Mouse (Mus musculus) limb, embryonic 11.5 days (tissue): ENCODE results near the gene Lrrc26. TPM values are rescaled to one million over a fixed set of nuclear protein-coding genes. Genes with fewer than 3 reads are reported as not detected.

Experiments
- ATAC-seq: fragments of 200-750 bp; cut with Nextera tagmentation; 2 replicates; pipeline ENCODE4 v1.8.0; 2017; ENCODE audit warnings: low read depth; ENCODE audit not compliant: insufficient number of reproducible peaks, low FRiP score, low TSS enrichment
- DNase-seq: peaks from one replicate; pipeline ENCODE4 v3.0.0-alpha.2; 2015; ENCODE audit warnings: low spot score
- H3K27ac ChIP-seq: fragments of 300-500 bp; sonication (generic); replicated peaks from 2 replicates; pipeline ENCODE4 v1.5.1; 2014; ENCODE audit warnings: low read depth, mild to moderate bottlenecking, low read length
- H3K27me3 ChIP-seq: fragments of 300-500 bp; sonication (generic); 2 replicates; pipeline ENCODE4 v1.6.1; 2014; ENCODE audit warnings: mild to moderate bottlenecking, low read length, mixed read lengths; ENCODE audit not compliant: control insufficient read depth, insufficient read depth
- H3K36me3 ChIP-seq: fragments of 300-500 bp; sonication (generic); 2 replicates; pipeline ENCODE4 v1.6.1; 2014; ENCODE audit warnings: mild to moderate bottlenecking, low read length, moderate library complexity, mixed read lengths; ENCODE audit not compliant: control insufficient read depth, insufficient read depth
- H3K4me1 ChIP-seq: fragments of 300-500 bp; sonication (generic); 2 replicates; pipeline ENCODE4 v1.6.1; 2014; ENCODE audit warnings: low read length, mixed read lengths; ENCODE audit not compliant: control insufficient read depth, insufficient read depth
- H3K4me2 ChIP-seq: fragments of 300-500 bp; sonication (generic); 2 replicates; pipeline ENCODE4 v1.6.1; 2014; ENCODE audit warnings: low read depth, mild to moderate bottlenecking, moderate library complexity; ENCODE audit not compliant: severe bottlenecking
- H3K4me3 ChIP-seq: fragments of 300-500 bp; sonication (generic); 2 replicates; pipeline ENCODE4 v1.5.1; 2014; ENCODE audit warnings: low read depth, low read length
- H3K9ac ChIP-seq: fragments of 300-500 bp; sonication (generic); 2 replicates; pipeline ENCODE4 v1.6.1; 2014; ENCODE audit warnings: mild to moderate bottlenecking, low read length
- H3K9me3 ChIP-seq: fragments of 300-500 bp; sonication (generic); 2 replicates; pipeline ENCODE4 v1.6.1; 2016; ENCODE audit warnings: low read length; ENCODE audit not compliant: control insufficient read depth
- WGBS: fragments of 180-500 bp; shearing (Covaris S2); extraction: QIAGEN DNeasy Blood & Tissue Kit; methylation state at CpG from one replicate; pipeline ENCODE4 v1.1.7; 2014; 5-methylcytosine and 5-hydroxymethylcytosine counted together
- polyA plus RNA-seq: library from polyadenylated mRNA; unstranded; fragments of >200 nt; fragmentation: Nextera tagmentation; extraction: Ambion mirVana; gene quantifications from 2 replicates; pipeline ENCODE4 v1.2.1, GENCODE M21; 2014

Gene Lrrc26
- polyA plus RNA-seq, 1 experiment from 2014 or later, result not detected

DNA sequence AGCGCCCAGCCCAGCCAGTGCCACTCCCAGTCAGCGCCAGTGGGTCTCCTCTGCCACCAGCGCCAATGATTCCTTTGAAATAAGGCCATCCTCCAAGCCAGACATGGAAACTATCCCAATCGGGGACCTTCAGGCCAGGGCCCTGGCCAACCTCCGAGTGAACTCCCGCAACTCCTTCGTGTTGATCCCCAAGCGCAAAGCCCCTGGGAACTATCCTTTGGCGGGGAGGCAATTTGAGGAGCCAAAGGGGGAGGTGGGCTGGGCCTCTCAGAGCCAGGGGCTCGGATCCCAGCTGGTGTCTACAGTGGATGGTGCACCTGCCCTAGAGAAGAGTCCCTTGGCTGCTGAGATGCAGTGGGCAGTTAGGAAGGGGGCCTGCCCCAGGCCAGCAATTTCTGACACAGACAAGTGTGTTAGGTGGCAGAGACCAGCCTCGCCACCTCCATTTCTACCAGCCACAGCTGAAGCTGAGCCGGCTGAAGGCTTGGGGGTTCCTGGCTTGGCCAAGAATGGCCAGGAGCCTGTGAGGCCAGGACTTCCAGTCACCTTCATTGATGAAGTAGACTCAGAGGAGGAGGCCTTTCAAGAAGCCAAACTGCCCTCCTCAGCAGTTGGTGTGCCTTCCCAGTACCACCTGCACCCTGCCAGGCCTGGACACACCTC, 26.0 kb upstream of the Lrrc26 start:
- H3K4me3 ChIP-seq, result peak overlapping the region; percentile 74
- H3K4me2 ChIP-seq, result peak overlapping the region; percentile 99
- H3K4me1 ChIP-seq, result peaks cover 9% of the 10 kb centered on the region
- H3K9ac ChIP-seq, result peak overlapping the region; percentile 58
- no peaks in the 10 kb centered on the region for H3K9me3 ChIP-seq
- DNase-seq (no peak), ATAC-seq (no peak)
- peaks cover 19% of the 10 kb centered on the region for H3K27me3 ChIP-seq
- WGBS, result 21% methylated on average over 12 of the region's 12 CpGs
- H3K36me3 ChIP-seq, result no peaks in the 10 kb centered on the region; the same call in 1 of the 2 replicates
- H3K27ac ChIP-seq, result no peak overlapping the region

DNA sequence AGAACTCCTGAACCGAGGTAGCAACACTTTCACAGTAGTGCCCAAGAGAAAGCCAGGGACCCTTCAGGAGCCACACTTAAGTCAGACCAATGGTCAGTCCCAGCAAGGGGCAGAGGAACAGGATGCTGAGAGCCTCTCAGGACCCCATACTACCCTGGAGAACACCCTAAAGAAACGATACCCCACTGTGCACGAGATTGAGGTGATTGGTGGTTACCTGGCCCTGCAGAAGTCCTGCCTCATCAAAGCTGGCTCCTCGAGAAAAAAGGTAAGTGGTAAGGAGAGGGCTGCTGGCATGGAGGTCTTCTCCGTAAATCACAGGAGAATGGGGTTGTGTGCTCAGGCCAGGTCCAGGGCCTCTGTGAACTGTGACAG, 25.4 kb upstream of the Lrrc26 start:
- WGBS, result 75% methylated on average over 5 of the region's 5 CpGs
- no peak for ATAC-seq
- H3K9ac ChIP-seq, result no peak overlapping the region
- H3K27me3 ChIP-seq, result peaks cover 19% of the 10 kb centered on the region
- H3K4me1 ChIP-seq, result peaks cover 9% of the 10 kb centered on the region
- H3K36me3 ChIP-seq, result peaks cover 2% of the 10 kb centered on the region; the same call in 1 of the 2 replicates
- no peaks in the 10 kb centered on the region for H3K9me3 ChIP-seq
- no peak overlapping the region for H3K4me2 ChIP-seq
- H3K27ac ChIP-seq, result no peak overlapping the region
- no peak overlapping the region for H3K4me3 ChIP-seq
- no peak for DNase-seq

DNA sequence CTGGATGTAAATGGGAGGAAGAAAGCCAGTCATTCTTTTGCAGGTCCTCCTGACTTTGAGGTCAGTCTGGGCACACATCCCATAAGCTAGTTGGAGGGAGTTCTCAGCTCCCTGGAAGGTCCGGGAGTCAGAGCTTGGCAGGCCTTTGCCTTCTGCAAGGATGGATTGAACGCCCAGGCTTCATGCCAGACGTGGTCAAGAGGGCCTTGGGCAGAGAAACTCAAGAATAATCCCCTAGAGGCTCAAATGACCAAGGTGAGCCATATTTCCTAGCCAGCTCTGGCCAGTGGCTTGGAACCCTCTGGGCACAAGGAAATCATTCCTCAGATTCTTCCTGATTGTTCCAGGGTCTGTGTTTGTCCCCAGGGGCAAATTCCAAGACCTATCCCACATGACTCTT, 24.9 kb upstream of the Lrrc26 start:
- no peak overlapping the region for H3K4me2 ChIP-seq
- peaks cover 9% of the 10 kb centered on the region for H3K4me1 ChIP-seq
- H3K36me3 ChIP-seq, result peaks cover 2% of the 10 kb centered on the region; the same call in 1 of the 2 replicates
- H3K4me3 ChIP-seq, result no peak overlapping the region
- ATAC-seq, result no peak
- H3K9me3 ChIP-seq, result no peaks in the 10 kb centered on the region
- no peak overlapping the region for H3K27ac ChIP-seq
- H3K9ac ChIP-seq, result no peak overlapping the region
- no peak for DNase-seq
- H3K27me3 ChIP-seq, result peaks cover 19% of the 10 kb centered on the region
- WGBS, result 75% methylated on average over 3 of the region's 3 CpGs

DNA sequence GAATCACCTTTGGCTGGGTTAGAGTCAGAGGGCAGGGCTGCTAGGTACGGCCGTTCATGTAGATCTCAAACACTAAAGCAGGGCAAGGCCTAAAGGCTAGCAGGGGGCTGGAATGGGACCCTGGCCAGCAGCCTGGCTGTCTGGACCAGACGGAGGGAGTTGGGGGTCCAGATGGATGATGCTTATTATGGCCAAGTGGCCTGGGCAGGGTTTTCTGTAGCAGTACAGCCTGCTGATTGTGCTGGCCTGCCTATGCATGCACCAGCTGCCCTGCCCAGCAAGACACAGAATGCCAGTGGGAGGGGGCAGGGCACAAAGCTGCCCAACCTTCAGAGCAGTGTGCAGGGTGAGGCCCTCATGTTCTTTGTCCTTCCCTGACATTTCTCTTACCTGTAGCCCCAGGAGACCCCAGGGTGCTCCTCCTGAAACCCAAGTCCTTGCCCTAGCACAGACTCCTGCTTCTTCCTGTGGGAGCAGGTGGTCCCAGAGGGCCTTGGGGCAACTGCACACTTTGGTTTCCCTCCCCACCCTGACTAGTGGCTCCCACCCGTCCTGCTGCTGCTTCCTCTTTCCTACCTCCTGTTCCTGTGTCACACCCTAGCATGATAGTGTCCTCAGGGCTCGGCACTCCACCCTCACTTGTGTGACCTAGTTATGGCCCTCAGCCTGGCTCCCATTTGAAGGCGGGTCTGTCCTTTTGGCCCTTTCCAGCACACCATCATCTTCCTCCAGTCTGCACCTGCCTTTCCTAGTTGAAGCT, 23.6 kb upstream of the Lrrc26 start:
- Histone ChIP-seq H3K4me1 (peaks cover 13% of the 10 kb centered on the region), H3K27me3 (peaks cover 19% of the 10 kb centered on the region), H3K4me3 (no peak overlapping the region), H3K36me3 (peaks cover 2% of the 10 kb centered on the region; the same call in 1 of the 2 replicates), H3K4me2 (no peak overlapping the region; the same call in 1 of the 2 replicates), H3K9me3 (no peaks in the 10 kb centered on the region), H3K9ac (0 out of 2 replicates have a peak overlapping the region, but pooled peaks have one; percentile 22), H3K27ac (no peak overlapping the region)
- no peak for ATAC-seq
- DNase-seq, result no peak
- WGBS, result 65% methylated on average over 6 of the region's 6 CpGs

DNA sequence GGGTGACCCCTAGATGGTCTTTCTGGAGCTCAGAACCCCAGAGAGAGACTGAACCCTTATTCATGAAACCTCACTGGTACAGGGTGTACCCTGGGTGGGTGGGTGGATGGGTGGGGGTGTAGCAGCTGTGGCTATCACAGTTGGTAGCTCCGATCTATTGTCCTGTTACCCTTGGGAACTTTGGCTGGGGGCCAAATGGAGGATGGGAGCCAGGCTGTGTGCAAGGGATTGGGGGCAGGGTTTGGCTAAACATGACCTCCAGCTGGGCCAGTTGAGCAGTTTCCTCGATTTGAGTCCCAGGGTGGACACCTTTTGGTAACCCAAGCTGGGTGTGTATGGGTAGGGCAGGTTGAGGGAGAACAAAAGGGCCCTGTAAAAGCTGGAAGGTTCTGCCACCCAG, 23.0 kb upstream of the Lrrc26 start:
- peaks cover 18% of the 10 kb centered on the region for H3K4me1 ChIP-seq
- ATAC-seq, result no peak

DNA sequence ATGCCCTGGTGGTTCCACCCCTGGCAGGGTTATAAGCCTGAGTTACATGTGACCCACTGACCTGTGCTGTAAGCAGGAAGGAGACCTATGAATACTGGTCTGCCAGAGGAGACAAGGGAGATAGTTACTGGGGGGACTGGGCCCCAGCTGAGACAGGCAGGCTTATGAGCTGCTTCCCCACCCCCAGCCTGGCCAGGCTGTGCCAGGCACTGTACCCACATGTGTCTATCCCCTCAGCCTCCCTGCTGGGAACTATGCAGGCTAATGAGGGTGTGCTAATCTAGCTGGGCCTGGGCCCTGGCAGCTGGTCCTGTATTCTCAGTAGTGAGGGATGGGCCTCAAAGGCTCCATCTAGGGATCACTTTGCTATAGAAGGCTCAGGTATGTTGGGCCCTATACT, 22.5 kb upstream of the Lrrc26 start:
- no peak for DNase-seq
- no peak for ATAC-seq
- Histone ChIP-seq H3K36me3 (peaks cover 2% of the 10 kb centered on the region; the same call in 1 of the 2 replicates), H3K4me2 (no peak overlapping the region), H3K4me3 (no peak overlapping the region), H3K4me1 (peaks cover 18% of the 10 kb centered on the region), H3K27ac (no peak overlapping the region), H3K9ac (no peak overlapping the region), H3K9me3 (no peaks in the 10 kb centered on the region), H3K27me3 (peaks cover 19% of the 10 kb centered on the region)

More for the DNA sequence above, 23.0 kb upstream of the Lrrc26 start:
- peaks cover 2% of the 10 kb centered on the region; the same call in 1 of the 2 replicates for H3K36me3 ChIP-seq
- DNase-seq, result no peak
- no peak overlapping the region for H3K9ac ChIP-seq
- no peak overlapping the region for H3K4me2 ChIP-seq
- 64% methylated on average over 2 of the region's 2 CpGs for WGBS
- no peak overlapping the region for H3K27ac ChIP-seq
- no peaks in the 10 kb centered on the region for H3K9me3 ChIP-seq
- H3K4me3 ChIP-seq, result no peak overlapping the region
- H3K27me3 ChIP-seq, result peaks cover 19% of the 10 kb centered on the region

DNA sequence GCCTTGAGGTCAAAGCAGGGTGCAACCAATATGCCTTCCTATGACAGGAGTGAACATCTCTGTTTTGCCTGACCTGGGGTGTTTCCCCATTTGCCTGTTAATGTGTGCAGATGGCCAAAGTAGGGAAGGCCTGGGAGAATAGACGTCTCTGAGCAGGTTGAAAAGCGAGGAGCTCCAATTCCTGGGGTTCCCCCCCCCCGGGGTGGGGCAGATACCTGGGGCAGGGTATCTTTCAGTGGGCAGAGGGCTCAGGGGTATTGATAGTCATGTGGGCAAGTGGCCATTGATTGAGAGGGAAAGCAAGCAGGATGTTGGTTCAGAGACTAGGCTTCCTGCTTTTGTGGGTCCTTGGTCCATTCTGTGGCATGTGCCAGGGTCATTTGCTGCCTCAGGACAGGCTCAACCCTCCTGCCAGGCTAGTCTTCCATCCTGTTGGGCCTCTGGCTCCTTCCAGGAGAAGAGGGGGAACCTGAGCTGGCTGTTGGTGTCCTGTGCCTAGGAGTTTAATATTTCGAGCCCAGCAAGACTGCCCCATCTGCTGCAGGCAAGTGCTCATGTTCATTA, 21.9 kb upstream of the Lrrc26 start:
- Histone ChIP-seq H3K4me2 (no peak overlapping the region), H3K4me3 (no peak overlapping the region), H3K27ac (no peak overlapping the region), H3K4me1 (peaks cover 18% of the 10 kb centered on the region), H3K9ac (no peak overlapping the region), H3K9me3 (no peaks in the 10 kb centered on the region), H3K36me3 (peaks cover 2% of the 10 kb centered on the region; the same call in 1 of the 2 replicates), H3K27me3 (peaks cover 19% of the 10 kb centered on the region)
- 79% methylated on average over 4 of the region's 4 CpGs for WGBS
- ATAC-seq, result no peak
- no peak for DNase-seq

DNA sequence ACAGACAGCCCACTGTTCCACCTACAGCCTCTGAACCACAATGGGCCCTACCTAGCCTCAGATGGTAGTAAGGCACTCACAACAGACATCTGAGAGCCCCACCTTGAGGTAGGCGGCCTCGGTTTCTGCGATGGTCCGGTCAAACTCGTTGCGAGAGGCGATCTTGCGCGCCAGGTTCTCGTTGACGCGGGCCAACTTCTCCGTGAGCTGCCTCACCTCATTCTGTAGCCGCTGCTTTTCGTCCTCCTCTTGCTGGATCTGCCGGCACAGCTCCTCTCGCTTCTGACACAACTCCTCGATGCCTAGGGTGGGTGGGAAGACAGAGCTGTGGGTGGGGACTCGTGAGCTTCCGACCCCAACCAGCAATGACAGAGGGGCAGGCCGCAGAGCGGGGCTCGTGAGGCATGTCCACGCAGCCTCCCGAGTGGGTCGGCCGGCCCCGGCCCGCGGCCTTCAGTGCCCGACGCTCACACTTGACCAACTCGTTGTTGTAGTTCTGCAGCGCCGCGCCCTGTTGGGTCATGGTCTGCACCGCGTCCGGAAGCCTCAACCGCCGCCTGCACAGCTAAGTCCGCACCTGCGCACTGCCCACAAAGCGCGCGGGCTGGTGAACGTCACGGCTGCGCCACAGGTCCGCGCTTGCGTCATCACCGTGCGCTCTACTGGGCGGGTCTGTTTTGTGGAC, 17.7 kb upstream of the Lrrc26 start, which contains the start of the genes Ssna1 and Anapc2:
Gene Ssna1 (minus strand): TSS at position 612 of the 685 bp plus-strand sequence.
Gene Anapc2 (plus strand): TSS at position 652 of the 685 bp plus-strand sequence.
- Histone ChIP-seq H3K27ac (no peak within 1 kb of the TSS; the same call in 1 of the 2 replicates), H3K9ac (peak within 1 kb of the TSS; percentile 83), H3K4me1 (peaks cover 18% of the 10 kb centered on the region), H3K27me3 (no peaks in the 10 kb centered on the region), H3K36me3 (peaks cover 18% of the 10 kb centered on the region), H3K4me2 (peak within 1 kb of the TSS; percentile 96), H3K4me3 (peak within 1 kb of the TSS; percentile 95), H3K9me3 (no peaks in the 10 kb centered on the region)
- WGBS, result under 1% methylated on average over 55 of the region's 55 CpGs
- DNase-seq, result peak; percentile 100
- ATAC-seq, result peak; percentile 93
